Mouse (Mus musculus) thymus, adult 18-20 months (tissue): ENCODE measurements at regions not wholly inside any gene's neighbourhood (a gene's known extent, or its start where the extent isn't known, plus 50 kb on each side); places are given as distances from the start of the nearest gene placed in this dataset.
"Not testable (repeated sequence)": the region's sequence is repeated elsewhere in the genome, so short reads cannot be mapped to it uniquely, and the experiment has no call there.

Source experiments
- DNase-seq, 2 experiments: peaks; one replicate each; pipeline ENCODE4 v3.0.0; 2022; ENCODE audit warnings: mixed read lengths in 2 of 2

DNA sequence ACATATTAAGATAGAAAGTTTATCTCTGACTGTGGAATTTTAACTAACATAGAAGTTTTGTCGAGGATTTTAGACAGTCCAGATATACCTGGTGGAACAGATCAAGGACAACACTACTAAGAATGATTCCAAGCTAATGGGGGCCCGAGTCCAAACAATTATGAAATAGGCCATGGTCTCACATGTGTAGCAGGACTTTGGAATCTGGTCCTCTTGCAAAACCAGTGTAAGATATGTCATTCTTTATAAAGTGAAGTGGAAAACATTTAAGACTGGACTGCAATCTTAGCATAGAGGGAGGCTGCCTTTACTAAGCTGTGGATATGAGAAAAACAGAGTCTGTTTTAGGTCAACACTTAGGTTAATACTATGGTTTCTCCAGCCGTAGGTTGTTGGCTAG is 311.2 kb downstream of the Ets1 start:
- DNase-seq: no peak

DNA sequence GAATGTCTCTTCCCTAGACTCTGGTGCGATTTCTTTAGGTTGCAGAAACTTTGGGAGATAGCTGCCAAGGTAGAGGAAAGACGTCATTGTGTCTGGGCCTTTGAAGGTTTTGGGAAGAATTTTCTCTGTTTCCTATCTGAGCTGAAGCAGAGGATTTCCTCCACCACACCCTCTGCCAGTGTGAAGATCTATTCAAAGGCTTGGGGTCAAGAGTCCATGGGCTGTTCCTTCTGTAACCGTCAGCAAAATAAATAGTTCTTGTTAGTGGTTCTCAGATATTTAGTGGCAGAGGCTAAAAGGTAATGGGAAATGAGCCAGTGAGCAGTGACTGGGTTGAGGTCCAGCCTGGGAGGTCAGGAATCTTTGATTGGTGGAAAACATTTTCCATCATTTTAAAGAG is 313.0 kb downstream of the Ets1 start:
- DNase-seq: no peak

DNA sequence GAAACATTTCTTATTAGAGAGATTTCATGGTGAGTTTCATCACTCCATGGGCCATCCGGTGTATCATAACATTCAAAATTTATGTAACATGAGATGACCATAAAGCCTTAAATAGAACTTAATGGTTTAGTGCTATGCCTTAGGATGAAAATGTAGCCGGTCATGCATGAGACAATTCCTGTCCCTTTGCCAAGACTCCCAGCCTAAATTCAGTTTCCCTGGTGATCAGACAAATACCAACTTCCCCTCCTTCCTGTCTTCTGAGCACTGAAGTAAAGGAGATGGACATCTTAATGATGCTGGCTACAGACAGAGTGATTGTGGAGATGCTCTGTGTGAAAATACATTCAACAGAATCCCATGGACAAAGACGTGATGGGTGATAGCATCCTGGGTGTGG is 322.7 kb downstream of the Ets1 start:
- no peak for DNase-seq

DNA sequence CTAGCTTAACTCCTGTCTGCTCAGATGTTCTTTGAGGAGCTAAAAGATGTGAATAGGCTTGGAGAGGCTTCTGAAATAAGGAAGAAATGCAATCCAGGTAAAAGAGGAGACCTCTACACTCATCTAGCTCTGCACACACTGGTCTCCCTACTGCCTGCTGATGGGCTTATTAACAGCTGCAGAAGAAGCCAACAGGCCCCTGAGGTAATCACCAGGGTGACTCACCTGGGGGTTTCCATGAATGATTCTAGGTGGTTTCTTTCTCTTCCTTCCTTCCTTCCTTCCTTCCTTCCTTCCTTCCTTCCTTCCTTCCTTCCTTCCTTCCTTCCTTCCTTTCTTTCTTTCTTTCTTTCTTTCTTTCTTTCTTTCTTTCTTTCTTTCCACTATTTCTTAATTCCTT is 323.4 kb downstream of the Ets1 start:
- DNase-seq: not testable (repeated sequence)

DNA sequence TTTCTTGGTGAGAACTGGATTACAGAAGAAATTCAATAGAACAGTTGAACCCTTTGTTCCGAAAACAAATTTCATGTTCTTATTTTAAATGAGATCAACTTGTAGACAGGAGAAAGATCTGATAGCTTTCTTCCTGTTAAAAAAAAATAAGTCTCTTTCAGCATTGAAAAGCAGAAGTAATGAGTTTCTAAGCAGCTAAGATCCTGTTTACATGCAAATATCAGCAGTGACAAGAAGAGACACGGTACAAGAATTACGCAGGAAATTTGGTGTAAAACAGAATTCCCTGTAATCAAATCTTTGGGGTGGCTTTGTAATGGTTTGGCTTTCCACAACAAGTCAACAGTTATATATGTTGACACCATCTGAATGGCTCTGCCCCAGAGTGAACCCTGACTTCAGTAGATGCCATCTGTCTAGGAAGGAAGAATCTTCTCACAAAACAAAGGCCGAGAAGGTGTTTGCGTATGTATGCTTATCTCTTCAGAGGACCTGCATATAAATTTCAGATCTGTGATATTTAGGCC is 326.7 kb downstream of the Ets1 start:
- DNase-seq: no peak

DNA sequence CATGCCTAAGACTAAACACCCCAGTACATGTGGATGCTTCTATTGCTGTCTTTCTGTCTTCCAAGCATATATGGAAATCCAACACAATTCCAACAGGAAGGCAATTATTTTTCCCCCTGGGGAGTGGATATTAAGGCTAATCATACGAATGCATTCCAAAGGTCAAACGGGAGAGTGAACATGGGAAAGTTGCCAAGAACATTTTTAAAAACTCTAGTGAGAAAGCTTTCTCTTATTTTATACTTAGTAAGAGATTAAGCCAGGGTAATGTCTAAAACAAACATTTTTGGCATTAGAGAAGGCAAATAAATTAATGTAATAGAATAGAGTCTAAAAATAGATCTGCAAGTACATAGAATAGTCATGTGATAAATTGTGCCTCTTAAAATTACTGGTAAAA is 332.4 kb downstream of the Ets1 start:
- no peak for DNase-seq

DNA sequence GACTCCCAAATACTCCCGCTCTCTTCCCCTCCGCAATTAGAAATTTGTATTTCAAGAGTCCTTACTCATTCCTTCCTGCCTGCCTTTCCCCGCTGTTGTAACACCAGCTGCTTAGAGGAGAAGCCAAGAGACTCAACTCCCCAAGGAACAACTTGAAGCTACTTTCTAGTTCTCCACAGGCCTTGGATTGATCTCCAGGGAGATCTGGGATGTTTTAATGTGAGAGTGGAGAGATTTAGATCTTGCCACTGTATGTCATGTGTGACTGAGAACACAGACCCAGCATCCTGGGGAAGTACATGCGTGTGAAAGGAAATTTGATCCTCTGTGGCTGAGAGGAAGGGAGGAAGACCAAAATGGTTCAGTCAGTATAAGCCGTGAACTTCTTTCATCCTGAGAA is 335.4 kb downstream of the Ets1 start:
- DNase-seq: no peak

DNA sequence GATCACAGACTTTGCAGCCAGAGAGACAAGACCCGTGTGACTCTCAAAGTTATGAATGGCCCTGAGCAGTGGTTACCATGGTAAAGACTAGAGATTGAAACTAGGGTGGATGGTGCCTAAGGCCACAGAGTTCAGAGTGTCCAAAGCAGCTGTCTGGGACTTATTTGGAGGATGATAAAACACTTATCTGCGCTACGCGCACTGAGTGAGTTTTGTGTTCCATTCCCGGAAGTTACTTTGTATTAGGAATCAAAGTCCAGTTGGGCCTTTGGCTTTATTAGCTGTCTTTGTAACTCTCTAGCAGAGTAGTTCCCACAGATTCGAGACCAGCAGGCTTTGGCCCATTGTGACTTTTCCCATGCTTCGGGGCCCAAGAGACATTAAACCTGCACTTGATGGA is 335.9 kb downstream of the Ets1 start:
- DNase-seq: no peak

DNA sequence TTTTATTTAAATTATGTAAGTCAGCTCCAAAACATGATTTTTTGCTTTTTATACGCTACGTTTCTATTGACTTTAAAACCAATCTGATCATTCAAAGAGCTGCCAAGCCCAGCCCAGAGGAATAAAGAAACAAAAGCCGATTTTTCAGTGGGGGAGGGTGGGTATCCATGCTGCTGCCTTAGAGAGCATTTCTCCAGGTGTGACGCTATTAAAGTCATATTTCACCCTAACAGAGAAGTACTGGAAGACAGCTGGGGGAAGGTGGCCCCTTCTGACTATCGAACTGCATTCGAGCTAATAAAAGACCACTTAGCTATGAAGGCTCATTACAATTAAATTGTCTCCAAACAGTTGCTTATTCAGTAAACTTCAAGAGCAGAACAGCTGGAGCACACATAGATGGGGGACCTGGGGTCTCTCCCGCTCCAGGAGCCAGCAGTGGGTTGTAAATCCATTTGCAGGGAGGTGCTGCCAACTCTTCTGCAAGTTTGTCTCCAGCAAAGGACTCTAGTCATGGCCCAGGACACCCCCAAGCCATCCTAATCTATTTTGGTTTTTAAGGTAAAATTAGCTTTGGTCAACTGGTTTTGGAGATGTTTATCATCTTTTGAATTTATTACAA is 336.5 kb downstream of the Ets1 start:
- no peak for DNase-seq

DNA sequence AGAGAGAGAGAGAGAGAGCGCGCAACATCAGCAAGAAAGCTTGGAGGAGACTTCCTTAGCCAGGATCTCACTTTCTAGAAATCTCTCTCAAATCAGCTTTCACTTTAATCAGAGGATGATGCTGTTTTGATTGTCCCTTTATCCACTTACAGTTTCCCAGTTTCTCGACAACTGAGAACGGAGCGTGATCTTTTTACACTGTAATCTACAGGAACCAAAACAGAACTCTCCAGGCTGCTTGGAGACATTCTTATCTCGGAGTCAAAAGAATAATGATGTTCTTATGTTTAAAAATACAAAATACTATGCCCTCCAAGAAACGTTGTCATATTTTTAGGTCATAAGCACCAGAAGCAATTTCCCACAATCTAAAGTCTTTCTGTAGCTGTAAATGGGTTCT is 341.7 kb downstream of the Ets1 start:
- DNase-seq: no peak

DNA sequence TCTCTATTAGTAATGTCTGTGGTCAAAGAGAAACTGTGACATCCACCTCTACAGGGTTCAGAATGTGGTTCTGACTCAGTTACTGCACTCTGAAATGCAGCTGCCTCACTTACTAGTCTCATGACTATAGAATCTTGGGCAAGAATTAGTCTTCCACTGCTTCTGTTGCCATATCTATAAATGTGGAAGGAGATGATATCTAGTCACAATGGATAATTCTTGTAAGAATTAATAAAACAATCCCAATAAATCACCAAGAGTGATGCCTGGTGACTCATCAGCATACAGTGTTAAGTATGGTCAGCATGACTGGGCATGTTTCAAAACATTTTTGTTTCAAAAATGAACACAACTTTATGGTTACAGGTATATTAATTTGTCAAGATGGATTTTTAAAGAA is 344.8 kb downstream of the Ets1 start:
- DNase-seq: no peak

DNA sequence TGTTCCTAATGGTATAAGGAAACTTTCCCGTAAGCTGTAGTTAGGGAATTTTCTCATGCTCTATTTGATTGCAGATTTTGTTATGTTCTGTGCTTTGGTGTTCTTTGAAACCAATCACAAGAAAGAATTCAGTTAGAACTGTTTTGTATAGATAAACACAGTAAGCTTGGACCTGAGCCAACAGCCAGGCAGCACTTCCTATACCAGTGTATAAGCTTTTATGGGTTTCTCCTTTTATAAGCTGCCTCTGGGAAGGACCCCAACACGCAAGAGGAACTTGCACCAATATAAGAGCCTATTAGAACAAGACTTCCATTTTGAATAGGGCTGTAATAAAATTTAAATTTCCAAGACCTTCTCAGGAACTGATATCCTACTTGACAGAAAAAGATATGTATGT is 347.2 kb downstream of the Ets1 start:
- no peak for DNase-seq

DNA sequence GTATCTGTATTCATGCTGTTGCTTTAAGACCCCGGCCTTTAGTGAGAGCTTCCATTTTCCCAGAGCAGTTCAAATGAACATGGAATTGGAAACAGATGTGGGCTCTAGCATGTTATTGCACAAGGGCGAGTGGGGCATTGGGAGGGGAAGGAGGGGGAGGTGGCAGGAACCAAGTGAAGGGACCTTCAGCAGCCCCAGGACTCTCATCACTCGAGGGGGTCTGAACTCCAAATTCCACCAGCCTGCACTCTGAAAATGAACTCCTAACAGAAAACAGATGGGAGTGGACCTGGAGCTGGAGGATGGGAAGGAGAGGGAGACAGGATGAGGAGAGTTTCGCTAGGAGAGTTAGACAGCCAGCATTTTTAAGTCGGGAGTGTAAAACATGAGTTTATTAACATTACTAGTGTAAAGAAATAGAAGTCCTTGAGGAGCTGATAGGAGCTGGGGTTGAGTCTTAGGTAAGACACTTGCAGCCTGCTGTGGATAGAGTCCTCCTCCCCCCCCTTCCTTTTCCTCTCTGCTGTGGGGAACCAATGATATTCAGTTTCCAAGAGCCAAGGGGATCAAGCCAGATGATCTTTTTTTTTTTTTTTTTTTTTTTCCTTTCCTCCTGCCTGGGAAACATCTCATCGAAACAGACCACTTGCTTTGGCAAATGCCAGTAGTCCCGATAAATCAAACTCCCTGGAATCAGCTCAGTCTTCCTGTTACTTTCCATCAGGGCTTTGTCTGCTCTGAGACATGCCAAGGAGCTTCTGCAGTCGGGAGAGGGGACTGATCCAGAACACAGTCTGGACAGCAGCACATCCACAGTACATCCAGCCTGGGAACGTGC is 351.0 kb downstream of the Ets1 start:
- DNase-seq: no peak

DNA sequence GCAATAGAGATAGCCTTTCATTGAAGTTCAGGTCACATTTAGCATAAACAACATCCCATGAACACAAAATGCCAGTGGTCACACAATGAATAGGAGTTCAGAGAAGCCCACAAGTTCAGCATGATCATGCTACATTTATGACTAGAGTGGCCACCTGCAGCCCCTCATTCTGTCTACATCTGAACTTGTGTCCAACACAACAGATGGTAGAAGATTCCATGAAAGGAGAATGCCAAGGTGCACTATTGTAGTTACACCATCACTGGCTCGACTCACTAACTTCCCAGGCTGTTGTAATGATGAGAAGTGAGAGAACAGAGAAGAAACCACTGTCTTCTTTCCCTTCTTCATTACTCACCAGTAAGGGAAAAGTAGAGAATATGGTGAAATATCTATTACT is 353.0 kb downstream of the Ets1 start:
- no peak for DNase-seq

DNA sequence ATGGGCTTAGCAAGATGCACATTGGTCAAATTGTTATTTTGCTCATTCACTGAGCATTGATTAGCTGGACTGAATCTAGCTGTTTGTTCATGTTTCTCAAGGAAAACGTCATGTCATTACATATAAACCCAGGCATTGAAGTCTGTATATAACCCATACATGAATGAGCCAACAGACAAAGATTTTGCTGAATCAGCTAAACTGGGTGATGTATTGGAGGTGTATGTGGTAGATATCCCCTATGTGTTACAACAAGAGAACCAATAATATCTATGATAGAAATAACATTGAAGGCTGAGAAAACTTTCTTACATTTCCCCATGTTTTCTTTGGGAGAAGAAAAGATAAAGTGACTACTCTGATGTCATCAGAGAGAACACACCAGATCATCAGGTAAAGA is 362.3 kb downstream of the Ets1 start:
- DNase-seq: no peak

DNA sequence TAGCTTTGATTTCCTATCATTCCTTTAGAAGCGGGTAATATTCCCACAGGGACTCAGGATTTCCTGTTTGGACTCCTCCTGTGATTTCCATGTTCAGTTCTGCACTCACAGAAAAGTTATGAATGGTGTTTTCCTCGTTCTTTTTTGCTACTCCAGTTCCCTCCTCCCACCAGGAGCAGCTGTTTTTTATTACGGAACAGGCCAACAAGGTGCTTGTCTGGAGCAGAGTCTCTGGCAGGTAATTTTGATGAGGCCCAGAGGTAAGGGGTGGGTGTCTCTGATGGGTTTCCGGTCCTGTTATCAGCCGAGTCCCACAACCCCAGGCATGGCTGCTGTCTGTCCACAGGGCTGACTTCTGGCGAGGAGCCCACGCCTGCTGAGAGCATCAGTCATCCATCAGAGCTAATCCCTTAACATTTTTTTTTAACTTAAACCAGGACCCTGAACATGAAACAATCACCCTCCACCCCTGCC is 364.7 kb downstream of the Ets1 start:
- DNase-seq: no peak

DNA sequence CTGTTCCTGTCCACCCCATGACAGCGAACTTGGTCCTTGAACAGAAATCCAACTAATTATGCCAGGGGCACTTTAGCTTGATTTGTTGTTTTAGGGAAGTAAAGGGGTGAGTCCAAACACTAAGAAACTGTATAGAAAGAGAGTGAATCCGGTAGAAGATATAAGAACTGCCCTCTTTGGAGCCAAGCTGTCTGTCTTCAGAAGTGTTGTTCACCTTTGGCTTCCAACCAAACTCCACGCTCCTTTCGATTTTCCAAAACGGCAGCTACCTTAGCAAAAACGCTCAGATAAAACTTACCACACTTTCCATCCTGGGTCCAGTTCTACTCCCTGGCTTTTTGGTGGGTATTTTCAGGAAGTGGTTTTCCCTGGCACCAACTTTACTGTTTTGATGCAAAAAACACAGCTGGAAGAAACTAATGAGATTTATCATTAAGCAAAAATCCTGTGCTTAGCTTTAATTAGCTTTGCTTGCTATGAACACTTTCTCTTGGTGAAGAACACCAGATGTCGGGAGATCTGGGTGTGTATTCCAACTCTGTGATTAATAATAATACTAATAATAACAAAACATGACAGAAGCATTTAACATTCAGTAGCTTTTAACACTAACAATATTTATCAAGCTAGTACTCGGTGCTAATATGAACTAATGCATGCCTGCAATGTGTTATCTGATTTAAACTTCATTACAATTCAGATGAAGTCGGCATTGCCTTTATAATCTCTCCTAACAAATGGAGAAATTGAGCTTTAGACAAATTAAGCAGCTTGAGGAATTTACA is 365.3 kb downstream of the Ets1 start:
- no peak for DNase-seq

DNA sequence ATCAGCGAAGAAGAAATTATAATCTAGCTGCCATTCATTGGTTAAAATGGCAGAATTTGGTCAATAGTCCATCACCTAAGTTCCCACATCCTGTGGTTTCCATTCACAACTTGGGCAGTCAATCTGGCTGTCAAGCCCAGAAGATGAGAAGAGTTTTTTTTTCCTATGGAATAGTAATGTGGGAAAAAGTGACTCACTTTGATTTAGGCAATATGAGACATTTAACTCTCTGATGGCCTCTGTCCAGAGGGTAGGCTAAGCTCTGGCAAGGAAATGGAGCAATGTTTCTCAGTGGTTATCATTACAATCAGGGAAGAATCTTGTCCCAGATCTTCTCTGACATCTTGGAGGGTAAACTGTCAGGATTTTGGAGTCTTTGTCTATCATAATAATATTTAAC is 367.9 kb downstream of the Ets1 start:
- no peak for DNase-seq

DNA sequence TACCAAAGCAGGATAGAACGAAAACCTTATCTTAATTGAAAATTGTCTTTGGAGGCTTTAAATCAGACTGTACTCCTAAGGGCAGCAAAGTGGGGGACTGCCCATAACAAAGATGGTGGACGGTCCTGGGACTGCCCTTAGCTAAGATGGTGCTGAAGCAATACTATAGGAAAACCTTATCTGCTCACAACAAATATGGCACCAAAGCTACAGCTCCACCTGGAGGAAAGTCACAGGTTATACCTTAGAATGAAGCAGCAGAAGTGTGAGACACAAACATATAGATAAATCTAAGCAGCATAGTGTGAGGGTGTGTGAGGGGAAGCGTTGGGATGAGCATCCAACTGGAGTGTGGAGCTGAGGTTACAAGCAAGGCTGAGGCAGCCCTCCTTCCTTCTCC is 368.5 kb downstream of the Ets1 start:
- DNase-seq: no peak

DNA sequence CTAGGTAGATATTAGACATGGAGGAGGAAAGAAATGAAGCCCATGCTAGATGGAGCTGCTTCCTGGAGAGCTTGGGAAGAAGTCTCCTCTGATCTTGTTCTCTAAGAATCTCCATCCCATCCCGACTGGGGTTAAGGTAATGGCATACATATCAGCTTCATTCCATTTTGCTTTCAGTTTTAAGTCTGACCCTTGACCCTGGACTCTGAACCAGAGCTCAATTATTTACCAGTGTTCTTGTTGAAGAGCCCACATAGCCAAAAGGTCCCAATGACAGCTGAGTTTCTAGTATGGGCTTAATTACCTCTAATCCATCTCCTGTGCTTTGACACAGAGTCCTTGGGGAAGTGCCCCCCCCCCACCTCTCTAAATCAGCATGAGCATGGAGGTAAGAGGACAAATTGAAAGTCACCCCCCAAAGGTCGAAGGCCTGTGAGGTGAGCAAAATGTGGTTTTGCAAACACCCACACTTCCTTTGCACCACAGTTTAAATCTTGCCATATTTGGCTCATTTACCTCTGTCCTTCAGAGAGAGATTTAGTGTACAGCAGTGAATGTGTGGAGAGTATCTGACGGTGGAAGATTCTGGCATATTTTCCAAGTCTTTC is 371.5 kb downstream of the Ets1 start:
- DNase-seq: peak in 1 of 2 experiments; percentile 6

DNA sequence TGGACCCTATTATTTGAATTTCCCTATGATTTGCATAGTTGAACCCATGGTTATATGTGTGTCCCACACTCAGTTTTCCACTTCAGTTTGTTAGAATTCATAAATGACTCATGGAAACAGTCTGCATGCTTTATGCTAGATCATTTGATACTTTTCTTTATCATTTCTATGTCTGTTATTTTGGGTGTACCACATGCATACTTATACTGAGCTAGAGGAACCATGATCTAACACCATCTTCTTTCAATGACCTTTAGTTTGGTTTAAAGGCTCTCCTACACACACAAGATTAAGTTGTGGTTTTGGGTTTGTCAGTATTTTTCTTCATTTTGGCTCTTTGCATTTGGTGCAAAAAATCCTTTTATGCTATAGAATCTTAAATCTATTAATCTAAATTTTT is 375.2 kb downstream of the Ets1 start:
- DNase-seq: no peak

DNA sequence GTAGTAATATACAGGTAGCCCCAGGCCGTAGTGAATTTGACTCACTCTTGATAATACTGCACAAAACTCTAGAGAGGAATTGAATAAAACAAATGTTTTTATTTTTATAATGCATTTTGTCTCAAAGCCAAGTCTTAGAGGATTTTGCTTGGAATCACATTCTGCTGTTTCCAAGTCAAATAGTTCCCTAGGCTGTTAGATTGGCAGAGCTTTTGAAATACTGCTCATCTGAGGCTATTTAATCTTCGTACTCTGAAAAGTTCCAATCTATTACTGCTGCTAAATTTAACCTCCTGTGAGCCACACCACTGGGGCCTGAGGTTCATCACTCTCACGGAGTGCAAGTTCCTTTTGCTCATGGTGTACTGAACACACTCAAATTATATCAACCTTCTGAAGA is 399.4 kb downstream of the Ets1 start:
- DNase-seq: no peak

DNA sequence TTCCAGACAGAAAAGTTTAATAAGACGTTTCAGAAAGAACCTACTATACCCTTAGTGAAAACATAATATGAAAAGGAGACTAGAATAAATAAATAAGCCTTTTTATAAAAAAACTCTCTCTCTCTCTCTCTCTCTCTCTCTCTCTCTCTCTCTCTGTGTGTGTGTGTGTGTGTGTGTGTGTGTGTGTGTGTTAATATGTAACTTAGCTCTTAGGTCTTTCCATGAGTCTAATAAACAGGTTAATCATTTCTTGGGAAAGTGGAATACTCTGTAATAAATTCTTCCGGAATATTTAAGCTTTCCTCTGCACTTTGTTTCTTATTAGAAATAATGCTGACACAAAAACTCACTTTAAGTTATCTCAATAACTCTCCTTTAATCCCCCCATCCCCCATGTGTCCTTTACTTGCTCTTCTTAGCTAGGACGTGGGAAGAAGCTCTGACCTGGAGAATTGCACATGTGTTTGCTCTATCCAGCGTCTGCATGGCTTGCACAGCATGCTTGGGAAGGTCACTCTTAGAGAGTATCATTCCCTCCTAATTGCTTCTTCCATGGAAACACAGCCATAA is 403.3 kb downstream of the Ets1 start:
- no peak for DNase-seq
